Comparison of ENCODE assay signal across 9 mouse cellular contexts in genomic region chr15:86116421-86116820, GRCm38 (mm10). TPM values are rescaled to one million over a fixed set of nuclear protein-coding genes. Genes with fewer than 3 reads are reported as not detected.
DNase-seq lines count a peak whose midpoint lies in the region; ATAC-seq and TF ChIP-seq lines count a peak whose summit lies in the region.
"Had no signal": no experiment of that assay in that cellular context is flagged by ENCODE, and none has a peak within 500 bp of the region (broad histone marks: within the 10 kb centered on the region; RNA-seq: fewer than 3 reads in every experiment).

No protein-coding gene starts in this region.

- H3K27ac ChIP-seq in gastrocnemius, adult 2 months = peak overlapping the region; percentile 24; the same call in 1 of the 2 replicates
- H3K27ac ChIP-seq in lung, postnatal 0 days (ENCODE audit: low read length) = no peak overlapping the region
- no peak overlapping the region for H3K27ac ChIP-seq in heart, embryonic 12.5 days (ENCODE audit: poor library complexity, severe bottlenecking)
- no peak overlapping the region for H3K27ac ChIP-seq in midbrain, postnatal 0 days (ENCODE audit: low read depth, low read length)
- H3K27ac ChIP-seq: lung, embryonic 15.5 days had no signal

- no peaks in the 10 kb centered on the region for H3K9me3 ChIP-seq in lung, postnatal 0 days (ENCODE audit: low read length)
- no peaks in the 10 kb centered on the region for H3K9me3 ChIP-seq in heart, embryonic 12.5 days (replicated peaks)
- H3K9me3 ChIP-seq in midbrain, postnatal 0 days (ENCODE audit: low read length) = no peaks in the 10 kb centered on the region
- H3K9me3 ChIP-seq: lung, embryonic 15.5 days had no signal

- no peak overlapping the region for H3K9ac ChIP-seq in lung, postnatal 0 days (replicated peaks; ENCODE audit: low read depth)
- H3K9ac ChIP-seq in heart, embryonic 12.5 days = no peak overlapping the region
- H3K9ac ChIP-seq in midbrain, postnatal 0 days (replicated peaks; ENCODE audit: low read length, poor library complexity, severe bottlenecking) = 0 out of 2 replicates have a peak overlapping the region, but pooled peaks have one; percentile 8
- H3K9ac ChIP-seq: lung, embryonic 15.5 days had no signal

- TF ChIP-seq CTCF in gastrocnemius, adult 2 months (IDR thresholded peaks at IDR 0.05) = no peak
- TF ChIP-seq CTCF in lung, postnatal 0 days (IDR thresholded peaks at IDR 0.05) = no peak
- TF ChIP-seq CTCF in midbrain, postnatal 0 days (IDR thresholded peaks at IDR 0.05) = no peak

- no peaks in the 10 kb centered on the region for H3K27me3 ChIP-seq in lung, postnatal 0 days (replicated peaks; ENCODE audit: insufficient read depth, low read length)
- H3K27me3 ChIP-seq in heart, embryonic 12.5 days (replicated peaks) = no peaks in the 10 kb centered on the region
- no peaks in the 10 kb centered on the region for H3K27me3 ChIP-seq in midbrain, postnatal 0 days (ENCODE audit: insufficient read depth, low read length)
- H3K27me3 ChIP-seq: lung, embryonic 15.5 days had no signal

- no peak for TF ChIP-seq EP300 in lung, postnatal 0 days (IDR thresholded peaks at IDR 0.05)

- H3K4me3 ChIP-seq in gastrocnemius, adult 2 months = no peak overlapping the region
- H3K4me3 ChIP-seq in lung, postnatal 0 days (ENCODE audit: low read depth, low read length) = no peak overlapping the region
- H3K4me3 ChIP-seq in heart, embryonic 12.5 days = no peak overlapping the region
- H3K4me3 ChIP-seq in midbrain, postnatal 0 days (ENCODE audit: low read depth, low read length) = no peak overlapping the region
- H3K4me3 ChIP-seq: lung, embryonic 15.5 days had no signal

- ATAC-seq in lung, postnatal 0 days = 0 out of 2 replicates have a peak, but pooled peaks have one; percentile 3
- ATAC-seq in heart, embryonic 12.5 days (ENCODE audit: insufficient number of reproducible peaks, low FRiP score) = peak; percentile 26; the same call in 1 of the 2 replicates
- no peak for ATAC-seq in midbrain, postnatal 0 days (ENCODE audit: low FRiP score)
- no peak for ATAC-seq in frontal cortex, adult (ENCODE audit: low TSS enrichment)

- WGBS in lung, postnatal 0 days = 67% methylated on average over 5 of the region's 5 CpGs
- WGBS in heart, embryonic 12.5 days = 24% methylated on average over 5 of the region's 5 CpGs
- WGBS in midbrain, postnatal 0 days = 64% methylated on average over 5 of the region's 5 CpGs

- intact Hi-C loops in gastrocnemius, adult 2 months (cut with DNase I) = no loop called here
- intact Hi-C loops in gastrocnemius, postnatal 36 days (cut with DNase I) = no loop called here

- H3K4me1 ChIP-seq in lung, postnatal 0 days (ENCODE audit: insufficient read depth, low read depth, low read length) = no peaks in the 10 kb centered on the region
- peaks cover 52% of the 10 kb centered on the region for H3K4me1 ChIP-seq in heart, embryonic 12.5 days (replicated peaks)
- peaks cover 11% of the 10 kb centered on the region; the same call in 1 of the 2 replicates for H3K4me1 ChIP-seq in midbrain, postnatal 0 days (ENCODE audit: insufficient read depth, low read length)

- DNase-seq in gastrocnemius, adult 2 months = no peak
- no peak for DNase-seq in gastrocnemius, postnatal 36 days
- no peak for DNase-seq in lung, postnatal 0 days (ENCODE audit: low spot score)
- no peak for DNase-seq in lung, postnatal 14 days
- DNase-seq in midbrain, postnatal 0 days (ENCODE audit: low spot score) = no peak
- no peak for DNase-seq in right cerebral cortex, postnatal 14 days

- no peak overlapping the region for H3K4me2 ChIP-seq in lung, postnatal 0 days (replicated peaks; ENCODE audit: low read depth, low read length)
- no peak overlapping the region for H3K4me2 ChIP-seq in heart, embryonic 12.5 days
- no peak overlapping the region for H3K4me2 ChIP-seq in midbrain, postnatal 0 days (ENCODE audit: low read depth, low read length, poor library complexity, severe bottlenecking)
- H3K4me2 ChIP-seq: lung, embryonic 15.5 days had no signal

- H3K36me3 ChIP-seq in lung, postnatal 0 days (ENCODE audit: insufficient read depth, low read length) = 0 out of 2 replicates have a peak, but pooled peaks cover 4% of the 10 kb centered on the region
- H3K36me3 ChIP-seq in heart, embryonic 12.5 days = peaks cover 26% of the 10 kb centered on the region
- peaks cover 17% of the 10 kb centered on the region for H3K36me3 ChIP-seq in midbrain, postnatal 0 days (ENCODE audit: insufficient read depth, low read length)

RNA-seq across cellular contexts. Expression of gene Gramd4, which starts 58.9 kb away (rescaled TPM):
- total RNA-seq in gastrocnemius, adult 2 months (2021) = 10 to 100 TPM in 1 of 2 experiments, 1 to 10 TPM in 1; 5.8 to 11.4 TPM
- total RNA-seq in gastrocnemius, postnatal 36 days (2021) = 1 to 10 TPM; 5.1 to 5.9 TPM
- polyA plus RNA-seq in lung, postnatal 0 days (2015; fragmentation: Nextera tagmentation; extraction: Ambion mirVana) = 9.9 and 11.1 TPM in 2 replicates
- 14.3 and 14.8 TPM in 2 replicates for polyA plus RNA-seq in heart, embryonic 12.5 days (2016; fragmentation: Nextera tagmentation; extraction: Ambion mirVana)
- 43.4 and 47.6 TPM in 2 replicates for total RNA-seq in midbrain, postnatal 0 days (2014; rRNA removed)
- polyA plus RNA-seq in midbrain, postnatal 0 days (2015; fragmentation: Nextera tagmentation; extraction: Ambion mirVana) = 21.5 and 22.5 TPM in 2 replicates

Comparison
In these comparisons a context has a peak if more than half of its experiments do, and no peak if none do; other contexts are left out.
1. ATAC-seq: peak in lung, postnatal 0 days (single experiment) and heart, embryonic 12.5 days (single experiment); none in midbrain, postnatal 0 days (single experiment) and frontal cortex, adult (single experiment).